Mouse (Mus musculus) intestine, embryonic 14.5 days (tissue): ENCODE data around the gene Arhgef10l. TPM values are rescaled to one million over a fixed set of nuclear protein-coding genes. Genes with fewer than 3 reads are reported as not detected.
"Not testable (repeated sequence)": the region's sequence is repeated elsewhere in the genome, so short reads cannot be mapped to it uniquely, and the experiment has no call there.

Experiments
- ATAC-seq: fragments of 200-750 bp; cut with Nextera tagmentation; replicated peaks from 2 replicates; pipeline ENCODE4 v1.8.0; 2017; ENCODE audit warnings: low read depth, moderate number of reproducible peaks, moderate TSS enrichment, moderate library complexity; ENCODE audit not compliant: low FRiP score, low TSS enrichment
- DNase-seq: peaks from one replicate; pipeline ENCODE4 v3.0.0-alpha.2; 2018; ENCODE audit warnings: low spot score
- H3K27ac ChIP-seq: fragments of 300-500 bp; sonication (generic); 2 replicates; pipeline ENCODE4 v1.5.1; 2014; ENCODE audit warnings: low read depth, mild to moderate bottlenecking, control low read depth
- H3K27me3 ChIP-seq: fragments of 300-500 bp; sonication (generic); replicated peaks from 2 replicates; pipeline ENCODE4 v1.6.1; 2014; ENCODE audit warnings: low read length, control low read depth; ENCODE audit not compliant: control insufficient read depth, insufficient read depth
- H3K36me3 ChIP-seq: fragments of 300-500 bp; sonication (generic); 2 replicates; pipeline ENCODE4 v1.6.1; 2014; ENCODE audit warnings: low read length, control low read depth; ENCODE audit not compliant: control insufficient read depth, insufficient read depth
- H3K4me1 ChIP-seq: fragments of 300-500 bp; sonication (generic); replicated peaks from 2 replicates; pipeline ENCODE4 v1.6.1; 2014; ENCODE audit warnings: low read length, control low read depth, mixed read lengths; ENCODE audit not compliant: control insufficient read depth, insufficient read depth
- H3K4me2 ChIP-seq: fragments of 300-500 bp; sonication (generic); 2 replicates; pipeline ENCODE4 v1.6.1; 2014; ENCODE audit warnings: low read length
- H3K4me3 ChIP-seq: fragments of 300-500 bp; sonication (generic); 2 replicates; pipeline ENCODE4 v1.5.1; 2014; ENCODE audit warnings: low read depth, low read length, control low read depth, mixed read lengths
- H3K9ac ChIP-seq: fragments of 300-500 bp; sonication (generic); 2 replicates; pipeline ENCODE4 v1.6.1; 2014; ENCODE audit warnings: mild to moderate bottlenecking, low read length
- H3K9me3 ChIP-seq: fragments of 300-500 bp; sonication (generic); 2 replicates; pipeline ENCODE4 v1.6.1; 2016; ENCODE audit warnings: low read length, control low read depth; ENCODE audit not compliant: control insufficient read depth
- WGBS: fragments of 180-500 bp; shearing (Covaris S2); extraction: QIAGEN DNeasy Blood & Tissue Kit; methylation state at CpG from one replicate; pipeline ENCODE4 v1.1.7; 2014; 5-methylcytosine and 5-hydroxymethylcytosine counted together
- polyA plus RNA-seq: library from polyadenylated mRNA; unstranded; fragments of >200 nt; fragmentation: Nextera tagmentation; extraction: Ambion mirVana; gene quantifications from 2 replicates; pipeline ENCODE4 v1.2.1, GENCODE M21; 2014

The Arhgef10l gene
- polyA plus RNA-seq, 1 experiment from 2014 or later, result 15.2 TPM

DNA sequence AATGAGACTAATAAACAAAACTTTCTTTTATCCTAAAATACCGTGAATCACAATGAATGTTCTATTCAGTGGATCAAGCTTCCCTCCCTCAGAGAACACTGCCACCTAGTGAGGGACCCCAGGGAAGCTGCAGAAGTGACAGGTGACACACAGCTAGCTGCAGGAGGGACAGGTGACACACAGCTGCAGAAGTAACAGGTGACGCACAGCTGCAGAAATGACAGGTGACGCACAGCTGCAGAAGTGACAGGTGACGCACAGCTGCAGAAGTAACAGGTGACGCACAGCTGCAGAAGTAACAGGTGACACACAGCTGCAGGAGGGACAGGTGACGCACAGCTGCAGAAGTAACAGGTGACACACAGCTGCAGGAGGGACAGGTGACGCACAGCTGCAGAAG lies 90.9 kb downstream of the Arhgef10l start:
- not testable (repeated sequence) for H3K9me3 ChIP-seq, H3K27ac ChIP-seq, DNase-seq, H3K9ac ChIP-seq, H3K4me3 ChIP-seq, H3K4me2 ChIP-seq, H3K27me3 ChIP-seq, ATAC-seq, H3K4me1 ChIP-seq
- WGBS, result 93% methylated on average over 7 of the region's 7 CpGs
- H3K36me3 ChIP-seq, result peaks cover 76% of the 10 kb centered on the region

DNA sequence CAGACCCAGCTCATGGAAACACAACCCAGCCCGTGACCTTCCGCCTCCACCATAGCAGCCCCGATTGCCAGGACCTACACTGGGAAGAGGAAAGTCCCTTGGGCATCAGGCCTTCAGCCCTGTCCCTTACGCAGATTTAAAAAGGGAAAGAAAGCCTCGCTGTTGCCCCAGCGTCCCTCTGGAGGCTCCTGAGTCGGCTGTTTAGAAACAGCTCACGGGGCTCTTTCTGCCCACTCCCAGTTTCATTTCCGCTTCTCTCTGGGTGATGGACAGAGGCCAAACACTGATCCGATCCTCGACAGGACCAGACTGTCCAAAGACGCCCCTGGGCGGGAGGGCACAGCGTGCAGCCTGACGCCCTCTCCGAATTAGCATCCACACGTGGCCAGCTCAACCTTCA lies 93.4 kb downstream of the Arhgef10l start:
- H3K4me3 ChIP-seq, result no peak overlapping the region
- H3K27ac ChIP-seq, result no peak overlapping the region
- H3K4me1 ChIP-seq, result no peaks in the 10 kb centered on the region
- WGBS, result 88% methylated on average over 17 of the region's 17 CpGs
- no peaks in the 10 kb centered on the region for H3K9me3 ChIP-seq
- H3K4me2 ChIP-seq, result no peak overlapping the region
- peaks cover 77% of the 10 kb centered on the region for H3K36me3 ChIP-seq
- DNase-seq, result no peak
- no peaks in the 10 kb centered on the region for H3K27me3 ChIP-seq
- no peak overlapping the region for H3K9ac ChIP-seq
- no peak for ATAC-seq

DNA sequence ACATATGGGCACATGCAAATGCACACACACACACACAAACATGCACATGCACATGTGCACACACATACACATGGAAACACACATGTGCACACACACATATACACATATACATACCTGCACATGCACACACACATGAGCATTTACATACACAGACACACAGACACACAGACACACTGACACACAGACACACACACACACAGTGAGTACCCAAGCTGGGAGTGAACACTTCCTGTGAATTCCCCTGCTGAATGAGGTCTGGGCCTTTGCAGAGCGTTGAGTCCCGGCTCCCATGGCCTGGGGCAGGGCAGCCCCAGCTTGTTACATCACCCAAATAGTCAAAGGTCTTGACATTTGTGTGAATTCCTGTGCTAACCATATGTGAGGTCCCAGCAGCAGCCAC lies 96.4 kb downstream of the Arhgef10l start:
- no peaks in the 10 kb centered on the region for H3K27me3 ChIP-seq
- ATAC-seq (no peak), DNase-seq (no peak)
- H3K4me2 ChIP-seq, result no peak overlapping the region
- H3K4me1 ChIP-seq, result no peaks in the 10 kb centered on the region
- 71% methylated on average over 2 of the region's 2 CpGs for WGBS
- no peak overlapping the region for H3K4me3 ChIP-seq
- peaks cover 76% of the 10 kb centered on the region for H3K36me3 ChIP-seq
- no peaks in the 10 kb centered on the region for H3K9me3 ChIP-seq
- no peak overlapping the region for H3K9ac ChIP-seq
- H3K27ac ChIP-seq, result no peak overlapping the region

DNA sequence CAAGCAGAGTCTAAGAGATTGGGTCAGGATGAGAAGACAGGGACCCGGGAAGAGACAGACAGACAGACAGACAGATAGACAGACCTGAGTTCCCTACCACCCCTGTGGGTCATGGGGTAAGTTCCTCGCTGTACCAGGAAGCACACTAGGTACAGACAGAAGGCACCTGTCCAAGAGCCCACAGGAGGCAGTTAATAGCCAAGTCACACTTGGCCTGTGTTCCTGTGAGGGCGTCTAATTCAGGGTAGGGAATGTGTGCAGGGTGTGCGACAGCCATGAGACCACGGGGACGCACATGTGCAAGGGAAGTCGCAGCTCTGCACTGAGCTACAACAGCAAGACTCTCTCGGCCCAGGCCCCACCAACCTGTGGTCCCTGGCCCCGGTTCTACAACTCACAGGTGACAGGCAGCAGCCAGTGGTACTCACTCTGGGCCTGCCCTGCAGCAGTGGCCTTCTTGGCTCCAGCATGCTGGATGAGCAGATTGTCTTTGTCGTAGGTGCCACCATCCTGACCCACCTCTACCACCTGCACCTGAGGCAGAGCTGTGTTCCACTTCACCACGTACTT lies 97.8 kb downstream of the Arhgef10l start:
- Histone ChIP-seq H3K4me1 (no peaks in the 10 kb centered on the region), H3K36me3 (peaks cover 74% of the 10 kb centered on the region), H3K9ac (no peak overlapping the region), H3K4me3 (no peak overlapping the region), H3K9me3 (no peaks in the 10 kb centered on the region), H3K27ac (no peak overlapping the region), H3K4me2 (no peak overlapping the region), H3K27me3 (no peaks in the 10 kb centered on the region)
- 93% methylated on average over 11 of the region's 11 CpGs for WGBS
- ATAC-seq, result no peak
- DNase-seq, result no peak

DNA sequence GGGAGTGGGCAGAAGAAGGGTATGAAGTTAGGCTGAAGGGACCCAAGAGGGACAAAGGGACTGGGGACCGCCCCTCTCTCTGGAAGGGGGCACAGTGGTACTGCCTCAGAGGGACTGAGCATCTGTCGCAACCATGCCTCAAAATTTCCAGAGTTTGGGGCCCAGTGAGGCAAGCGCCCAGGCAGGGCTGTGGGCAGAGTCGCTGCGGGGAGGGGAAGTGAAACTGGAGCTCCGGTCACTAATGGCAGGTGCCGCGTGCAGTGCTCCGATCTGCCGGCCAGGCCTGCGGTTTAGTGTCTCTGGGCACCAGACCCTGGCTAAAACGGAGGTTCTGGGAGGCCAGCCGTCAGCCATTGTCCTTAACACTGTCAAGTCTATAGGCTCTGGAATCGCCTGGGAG lies 99.0 kb downstream of the Arhgef10l start:
- ATAC-seq (no peak), DNase-seq (no peak)
- no peaks in the 10 kb centered on the region for H3K4me1 ChIP-seq
- H3K9me3 ChIP-seq, result peaks cover 5% of the 10 kb centered on the region
- no peaks in the 10 kb centered on the region for H3K27me3 ChIP-seq
- H3K4me3 ChIP-seq, result no peak overlapping the region
- no peak overlapping the region for H3K4me2 ChIP-seq
- no peak overlapping the region for H3K27ac ChIP-seq
- WGBS, result 89% methylated on average over 14 of the region's 14 CpGs
- H3K9ac ChIP-seq, result no peak overlapping the region
- peaks cover 84% of the 10 kb centered on the region for H3K36me3 ChIP-seq

DNA sequence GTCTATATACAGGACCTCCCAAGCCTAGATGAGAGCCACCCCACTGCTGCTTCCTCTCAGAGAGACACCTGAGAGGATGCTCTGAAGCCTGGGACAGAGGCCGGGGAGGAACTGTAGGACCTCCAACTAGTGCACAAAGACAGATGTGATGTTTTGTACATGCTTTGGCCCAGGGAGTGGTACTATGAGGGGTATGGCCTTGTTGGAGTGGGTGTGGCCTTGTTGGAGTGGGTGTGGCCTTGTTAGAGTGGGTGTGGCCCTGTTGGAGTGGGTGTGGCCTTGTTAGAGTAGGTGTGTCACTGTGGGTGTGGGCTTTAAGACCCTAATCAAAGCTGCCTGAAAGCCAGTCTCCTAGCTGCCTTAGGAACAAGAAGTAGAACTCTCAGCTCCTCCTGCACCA lies 101.4 kb downstream of the Arhgef10l start:
- not testable (repeated sequence) for H3K27me3 ChIP-seq, H3K9me3 ChIP-seq, DNase-seq, H3K4me1 ChIP-seq, H3K4me2 ChIP-seq, H3K9ac ChIP-seq, H3K4me3 ChIP-seq, H3K27ac ChIP-seq, ATAC-seq
- peaks cover 81% of the 10 kb centered on the region for H3K36me3 ChIP-seq
- WGBS, result 100% methylated on average over 1 of the region's 1 CpGs

DNA sequence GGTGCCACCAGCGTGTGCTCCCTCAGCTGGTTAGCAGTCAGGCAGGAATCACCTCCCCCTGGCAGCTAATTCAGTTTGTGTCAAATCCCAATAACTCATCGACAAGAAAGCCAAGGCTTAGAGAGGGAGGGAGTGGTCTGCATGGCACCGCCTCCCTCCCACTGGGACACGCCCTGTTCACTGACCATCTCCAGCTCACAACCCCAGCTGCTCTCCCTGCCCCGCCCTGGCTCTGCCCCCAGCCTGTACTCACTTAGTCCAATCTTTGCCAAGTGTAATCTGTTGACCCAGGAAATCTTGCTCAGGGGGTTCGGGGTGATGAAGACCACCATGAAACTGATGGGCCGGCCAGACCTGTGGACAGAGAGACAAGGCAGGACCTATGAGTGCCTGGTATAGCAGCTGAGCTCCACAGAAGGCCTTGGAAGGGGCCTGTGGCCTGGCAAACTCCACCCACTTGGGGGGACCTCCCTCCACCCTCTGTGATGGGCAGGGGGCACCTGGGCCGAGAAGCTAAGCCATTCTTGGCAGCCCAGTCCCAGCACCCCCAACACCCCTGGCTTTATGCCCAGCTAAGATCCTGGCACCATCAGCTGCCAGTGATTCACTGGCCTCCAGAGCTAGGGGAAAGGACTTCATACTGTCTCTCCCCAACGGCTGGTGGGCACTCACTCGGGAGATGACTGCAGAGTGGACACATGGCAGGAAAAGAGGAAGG lies 103.2 kb downstream of the Arhgef10l start:
- peaks cover 75% of the 10 kb centered on the region for H3K36me3 ChIP-seq
- ATAC-seq, result 0 out of 2 replicates have a peak, but pooled peaks have one; percentile 38
- 81% methylated on average over 10 of the region's 10 CpGs for WGBS

DNA sequence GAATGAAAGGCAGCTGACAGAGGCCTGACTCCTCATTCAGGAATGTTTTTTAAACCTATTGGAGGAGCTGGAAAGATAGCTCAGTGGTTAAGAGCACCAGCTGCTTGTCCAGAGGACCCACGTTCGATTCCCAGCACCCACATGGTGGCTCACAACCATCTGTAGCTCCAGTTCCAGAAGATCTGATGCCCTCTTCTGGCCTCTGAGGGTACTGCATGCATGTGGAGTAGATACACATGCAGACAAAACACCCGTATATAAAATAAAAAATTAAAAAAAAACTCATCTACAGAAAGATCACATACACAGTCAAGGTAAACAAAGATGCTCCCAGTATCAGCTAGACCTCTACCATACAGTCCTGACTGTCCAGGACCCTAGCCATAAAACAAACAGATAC lies 104.1 kb downstream of the Arhgef10l start:
- Histone ChIP-seq H3K27me3 (no peaks in the 10 kb centered on the region), H3K4me3 (no peak overlapping the region), H3K9ac (no peak overlapping the region), H3K27ac (no peak overlapping the region), H3K4me2 (no peak overlapping the region), H3K9me3 (peaks cover 8% of the 10 kb centered on the region), H3K4me1 (no peaks in the 10 kb centered on the region), H3K36me3 (peaks cover 72% of the 10 kb centered on the region)
- ATAC-seq (no peak), DNase-seq (no peak)
- 99% methylated on average over 3 of the region's 3 CpGs for WGBS

More for the DNA sequence above, 103.2 kb downstream of the Arhgef10l start:
- Histone ChIP-seq H3K27ac (no peak overlapping the region), H3K9ac (no peak overlapping the region), H3K27me3 (no peaks in the 10 kb centered on the region), H3K4me3 (no peak overlapping the region), H3K4me2 (no peak overlapping the region), H3K4me1 (no peaks in the 10 kb centered on the region), H3K9me3 (peaks cover 8% of the 10 kb centered on the region)
- DNase-seq, result no peak

DNA sequence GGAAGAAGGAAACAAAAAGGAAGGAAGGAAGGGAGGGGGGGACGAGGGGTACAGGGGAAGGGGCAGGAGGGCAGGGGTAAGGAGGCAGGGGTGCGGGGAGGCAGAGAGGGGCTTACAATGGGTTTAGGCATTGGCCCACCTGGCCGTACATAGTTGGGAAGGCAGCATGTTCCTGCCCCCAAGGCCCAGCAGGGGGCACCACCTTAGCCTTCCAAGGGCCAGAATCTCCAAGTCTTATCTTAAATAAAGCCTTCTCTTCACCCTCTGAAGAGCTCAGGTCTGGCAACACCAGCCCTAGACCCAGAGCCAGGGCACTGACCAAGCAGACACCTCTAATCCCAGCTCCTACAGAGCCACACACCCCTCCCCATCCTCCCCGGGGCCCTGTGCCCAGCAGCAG lies 106.0 kb downstream of the Arhgef10l start:
- H3K4me3 ChIP-seq, result no peak overlapping the region
- no peaks in the 10 kb centered on the region for H3K4me1 ChIP-seq
- no peak overlapping the region for H3K4me2 ChIP-seq
- H3K27ac ChIP-seq, result no peak overlapping the region
- H3K27me3 ChIP-seq, result no peaks in the 10 kb centered on the region
- no peak for ATAC-seq
- DNase-seq, result no peak
- peaks cover 63% of the 10 kb centered on the region for H3K36me3 ChIP-seq
- H3K9me3 ChIP-seq, result peaks cover 8% of the 10 kb centered on the region
- WGBS, result 85% methylated on average over 4 of the region's 4 CpGs
- H3K9ac ChIP-seq, result no peak overlapping the region
